Mouse (Mus musculus) embryo, embryonic 11.5 days (tissue): ENCODE data around the gene Gm18336.
"Not testable (repeated sequence)": the region's sequence is repeated elsewhere in the genome, so short reads cannot be mapped to it uniquely, and the experiment has no call there.

Experiments used
- DNase-seq: peaks from one replicate; pipeline ENCODE4 v3.0.0-alpha.2; 2012; ENCODE audit warnings: low read depth, low spot score

Gm18336 gene

GRCm38 (mm10) chrX:73398636-73399035, at the start of gene Gm18336:
Gene Gm18336, minus strand, starts transcription at chrX:73398736.
- DNase-seq: not testable (repeated sequence)

- no peak for DNase-seq
Observed at GRCm38 (mm10) chrX:73441428-73441827, 42.9 kb upstream of the Gm18336 start.

GRCm38 (mm10) chrX:73435252-73435651, 36.7 kb upstream of the Gm18336 start, which contains the start of gene Trex2:
Gene Trex2, minus strand, starts transcription at chrX:73435344.
- no peak for DNase-seq

GRCm38 (mm10) chrX:73432850-73433249, 34.3 kb upstream of the Gm18336 start:
- no peak for DNase-seq

GRCm38 (mm10) chrX:73430036-73430435, 31.5 kb upstream of the Gm18336 start:
- no peak for DNase-seq

- DNase-seq: no peak
Observed at GRCm38 (mm10) chrX:73412767-73413166, 14.2 kb upstream of the Gm18336 start.

DNA sequence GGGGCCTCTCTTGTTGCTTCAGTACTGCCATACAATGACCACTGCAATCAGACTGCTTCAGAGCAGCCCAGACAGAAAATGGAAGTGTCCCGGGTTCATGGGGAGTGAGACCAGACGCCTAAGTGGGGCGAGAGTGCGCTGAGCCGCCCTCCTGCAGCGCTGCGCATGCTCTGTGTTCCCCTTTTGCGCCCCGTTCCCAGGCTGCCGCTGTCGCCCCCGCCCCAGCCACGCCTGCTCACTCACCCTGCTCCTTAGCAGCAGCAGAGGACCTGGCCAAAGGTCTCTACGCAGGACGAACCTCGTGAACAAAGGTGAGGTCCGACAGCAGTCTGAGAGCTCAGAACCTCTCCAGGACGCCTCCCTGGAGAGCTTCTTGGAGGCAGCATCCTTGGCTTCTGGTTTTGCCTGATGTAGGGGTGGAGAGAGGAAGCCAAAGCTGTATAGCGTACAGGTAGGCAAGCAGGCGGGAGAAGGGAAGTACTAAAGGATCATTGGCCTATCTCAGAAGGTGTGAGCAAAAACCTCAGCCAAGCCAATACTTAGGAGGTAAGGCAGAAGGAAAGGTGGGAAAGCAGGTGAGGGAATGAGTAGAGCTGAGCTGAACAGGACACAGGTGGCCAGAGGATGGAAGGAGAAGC, 12.5 kb upstream of the Gm18336 start, which contains the start of gene Zfp92:
Zfp92 (plus strand) TSS at position 217 of the 638 bp plus-strand sequence.
- no peak for DNase-seq

DNA sequence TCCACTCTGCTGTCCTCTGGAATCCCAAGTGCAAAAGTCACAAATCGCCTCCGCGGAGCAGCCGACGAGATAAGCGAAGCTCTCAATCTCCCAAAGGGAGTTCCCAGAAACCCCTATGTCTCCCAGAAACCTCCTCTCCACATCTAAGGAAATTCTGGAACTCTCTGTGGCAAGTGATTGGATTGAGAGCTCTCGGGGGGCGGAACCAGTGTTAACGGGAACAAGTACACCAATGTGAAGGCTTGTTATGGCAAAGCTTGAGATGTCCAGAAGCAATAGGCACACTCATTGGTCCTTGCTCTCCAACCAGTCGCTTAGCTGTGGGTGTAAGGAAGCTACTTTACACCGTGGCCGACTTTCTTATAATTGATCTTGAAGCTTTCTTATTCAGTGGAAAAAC, 3.1 kb upstream of the Gm18336 start:
- DNase-seq: no peak

DNA sequence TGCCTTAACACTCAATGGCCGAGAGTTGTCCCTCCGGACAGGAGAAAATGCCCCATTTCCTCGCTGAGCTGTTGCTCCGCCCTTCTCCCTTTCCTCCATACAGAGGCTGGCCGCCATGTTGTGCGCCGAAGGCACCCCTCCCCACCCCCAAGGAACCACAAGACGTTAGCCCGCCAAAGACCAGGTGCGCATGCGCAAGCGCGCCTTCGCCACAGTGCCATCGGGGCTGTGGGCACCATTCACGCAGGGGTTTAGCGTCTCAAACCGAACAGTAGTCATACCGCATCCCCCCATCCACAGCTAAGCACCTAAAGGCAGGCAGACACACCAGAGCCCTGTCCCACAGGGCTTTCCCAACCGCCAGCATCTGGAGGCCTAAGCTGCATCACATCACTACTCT, 2.4 kb upstream of the Gm18336 start:
- no peak for DNase-seq

GRCm38 (mm10) chrX:73396446-73396845, 2.1 kb downstream of the Gm18336 start:
- no peak for DNase-seq

DNA sequence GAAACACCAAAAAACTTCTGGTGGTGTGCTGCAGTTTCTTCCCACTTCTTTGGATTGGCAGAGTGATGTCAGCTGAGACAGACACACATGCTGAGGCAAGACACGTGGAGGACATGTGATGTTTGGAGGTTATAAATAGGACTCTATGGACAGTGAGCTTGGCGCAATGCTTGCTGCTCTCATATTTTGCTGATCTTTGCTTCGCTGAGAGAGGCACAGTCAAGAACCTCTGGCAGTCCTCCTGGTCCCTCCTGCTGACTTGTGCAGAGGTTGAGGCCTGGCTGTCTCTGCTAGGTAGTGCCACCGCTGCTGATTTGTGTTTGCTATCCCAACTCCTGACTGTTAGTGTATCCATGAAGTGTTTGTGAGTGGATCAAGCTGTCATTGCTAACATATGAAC, 7.1 kb downstream of the Gm18336 start:
- DNase-seq: no peak

DNA sequence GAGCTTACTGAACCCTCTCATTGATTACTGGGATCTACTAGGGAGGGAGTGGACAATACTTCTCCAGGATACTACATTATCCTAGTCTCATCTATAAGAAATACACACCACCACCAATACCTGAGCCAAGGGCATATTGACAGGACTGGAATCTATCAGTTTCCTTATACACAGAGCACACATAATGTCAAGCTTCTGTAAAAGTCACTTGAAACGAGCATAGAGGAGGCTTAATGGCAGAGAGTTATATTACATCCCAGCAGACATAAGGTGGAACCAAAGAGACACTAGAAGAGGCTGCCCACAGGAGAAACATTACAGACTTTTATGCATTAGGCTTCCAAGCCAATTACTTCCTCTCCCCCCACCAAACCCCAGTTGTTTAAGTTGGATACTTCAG, 13.6 kb downstream of the Gm18336 start:
- no peak for DNase-seq

- no peak for DNase-seq
Observed at GRCm38 (mm10) chrX:73384419-73384818, 14.1 kb downstream of the Gm18336 start.

- DNase-seq: no peak
Observed at GRCm38 (mm10) chrX:73363291-73363690, 35.2 kb downstream of the Gm18336 start.

- no peak for DNase-seq
Observed at GRCm38 (mm10) chrX:73356719-73357118, 41.8 kb downstream of the Gm18336 start.

DNA sequence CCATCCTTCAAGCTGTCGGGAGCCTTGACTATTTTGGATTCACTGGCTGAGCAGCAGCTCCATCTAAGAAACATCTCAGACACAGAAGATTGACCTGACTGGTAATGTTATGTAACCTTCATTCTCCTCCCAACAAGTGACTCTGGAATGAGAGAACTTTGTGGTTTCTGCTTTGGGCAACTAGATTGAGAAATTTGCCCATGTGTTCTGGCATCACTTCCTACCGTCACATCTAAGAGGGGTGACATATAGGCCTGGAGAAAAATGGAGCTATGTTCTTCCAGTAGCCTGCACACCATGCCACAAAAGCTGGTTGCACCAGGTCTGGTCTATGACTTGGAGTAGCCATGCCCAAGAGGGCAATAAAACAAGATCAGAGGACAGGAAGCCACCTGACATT, 42.4 kb downstream of the Gm18336 start:
- DNase-seq: no peak
